Mouse (Mus musculus): ENCODE data around the gene Mertk. TPM values are rescaled to one million over a fixed set of nuclear protein-coding genes. Genes with fewer than 3 reads are reported as not detected.

Gene Mertk
- polyA plus RNA-seq, 1 experiment from 2014 or later: 4.6 TPM

DNA sequence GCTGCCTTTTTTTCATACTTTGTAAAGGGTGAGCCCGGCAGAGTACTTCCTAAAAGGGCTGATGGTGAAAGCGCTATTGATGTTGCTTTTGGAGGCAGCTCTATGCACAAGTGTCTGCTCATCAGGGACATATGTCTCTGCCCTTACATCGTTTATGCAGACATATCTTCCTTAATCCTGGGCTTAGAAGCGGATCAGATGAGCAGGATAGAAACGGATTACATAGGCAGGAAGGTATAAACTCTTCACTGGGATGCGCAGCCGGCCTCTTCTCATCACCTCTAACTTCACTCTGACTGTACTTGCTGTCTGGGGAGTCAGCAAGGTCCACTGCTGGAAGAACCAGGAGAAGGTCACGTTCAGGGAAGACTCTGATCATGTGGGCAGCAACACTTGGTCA, 138.8 kb downstream of the Mertk start:
- Histone ChIP-seq H3K27ac (replicated peaks) (no peak overlapping the region), H3K36me3 (peaks cover 79% of the 10 kb centered on the region), H3K9me3 (no peaks in the 10 kb centered on the region), H3K4me3 (no peak overlapping the region), H3K9ac (replicated peaks) (no peak overlapping the region), H3K27me3 (no peaks in the 10 kb centered on the region), H3K4me1 (no peaks in the 10 kb centered on the region), H3K4me2 (replicated peaks) (no peak overlapping the region)
- ATAC-seq (ENCODE audit: low FRiP score, low read depth): no peak
- WGBS: 92% methylated on average over 8 of the region's 8 CpGs

DNA sequence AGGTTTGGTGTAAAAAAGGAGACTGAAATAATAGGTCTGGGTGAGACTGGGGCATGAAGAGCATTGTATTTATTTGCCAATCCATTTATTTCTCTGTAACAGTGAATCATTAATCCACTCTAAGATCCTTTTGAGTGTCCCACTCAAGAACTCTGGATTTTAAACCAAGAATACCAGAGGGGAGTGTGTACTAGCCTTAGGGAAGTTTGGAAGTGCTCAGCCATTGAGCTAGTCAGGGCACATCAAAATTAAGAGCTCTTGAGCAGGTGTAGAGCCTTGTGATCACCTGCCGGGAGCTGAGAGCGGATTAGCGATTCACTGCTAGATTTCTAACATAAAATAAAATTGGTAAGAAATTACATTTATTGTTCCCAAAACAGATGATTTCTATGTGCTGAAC, 139.9 kb downstream of the Mertk start:
- ATAC-seq (ENCODE audit: low FRiP score, low read depth): no peak
- H3K27ac ChIP-seq (replicated peaks): no peak overlapping the region
- no peak overlapping the region for H3K4me2 ChIP-seq (replicated peaks)
- no peaks in the 10 kb centered on the region for H3K4me1 ChIP-seq
- peaks cover 75% of the 10 kb centered on the region for H3K36me3 ChIP-seq
- WGBS: 93% methylated on average over 3 of the region's 3 CpGs
- no peaks in the 10 kb centered on the region for H3K9me3 ChIP-seq
- H3K27me3 ChIP-seq: no peaks in the 10 kb centered on the region
- no peak overlapping the region for H3K9ac ChIP-seq (replicated peaks)
- H3K4me3 ChIP-seq: no peak overlapping the region

DNA sequence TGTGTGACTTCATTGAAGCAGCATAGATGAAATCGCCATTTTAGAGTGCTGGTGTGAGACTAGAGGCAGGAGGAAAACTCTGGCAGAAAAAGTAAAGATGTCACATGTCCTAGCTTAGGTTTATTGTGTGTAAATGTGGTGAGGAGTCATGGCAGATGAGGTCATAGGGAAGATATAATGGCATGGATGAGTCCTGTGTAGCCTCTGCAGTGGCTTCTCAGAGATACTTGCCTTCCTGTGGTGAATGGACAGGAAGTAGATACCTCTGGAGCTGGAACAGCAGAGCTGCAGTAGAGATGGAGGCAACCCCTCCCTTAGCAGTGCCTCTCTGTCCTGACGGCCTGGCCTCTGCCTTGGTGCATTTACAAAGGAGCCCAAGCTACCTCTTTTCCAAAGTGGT, 140.7 kb downstream of the Mertk start:
- peaks cover 73% of the 10 kb centered on the region for H3K36me3 ChIP-seq
- H3K4me3 ChIP-seq: no peak overlapping the region
- no peak for ATAC-seq (ENCODE audit: low FRiP score, low read depth)
- WGBS: 85% methylated on average over 2 of the region's 2 CpGs
- no peaks in the 10 kb centered on the region for H3K9me3 ChIP-seq
- no peaks in the 10 kb centered on the region for H3K27me3 ChIP-seq
- H3K9ac ChIP-seq (replicated peaks): no peak overlapping the region
- H3K27ac ChIP-seq (replicated peaks): no peak overlapping the region
- no peak overlapping the region for H3K4me2 ChIP-seq (replicated peaks)
- H3K4me1 ChIP-seq: no peaks in the 10 kb centered on the region

DNA sequence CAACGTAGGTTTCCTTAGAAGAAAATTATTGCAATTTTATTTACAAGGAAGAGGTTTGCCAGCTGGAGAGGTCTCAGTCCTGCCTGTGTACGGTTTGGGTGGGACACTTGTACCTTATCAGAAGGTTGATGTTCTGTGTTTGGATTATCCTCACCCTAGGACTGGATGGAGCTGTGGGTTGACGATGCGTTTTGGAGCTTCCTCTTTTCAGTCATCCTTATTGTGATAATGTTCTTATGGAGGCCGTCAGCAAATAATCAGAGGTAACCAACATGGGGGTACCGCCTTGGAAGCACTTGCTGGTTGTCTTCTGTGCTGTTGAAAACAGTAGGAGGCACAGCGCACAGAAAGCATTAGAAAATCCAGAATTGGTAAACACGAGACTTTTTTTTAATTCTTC, 143.7 kb downstream of the Mertk start:
- Histone ChIP-seq H3K36me3 (peaks cover 60% of the 10 kb centered on the region), H3K9ac (replicated peaks) (no peak overlapping the region), H3K27ac (replicated peaks) (no peak overlapping the region), H3K9me3 (no peaks in the 10 kb centered on the region), H3K4me1 (no peaks in the 10 kb centered on the region), H3K4me3 (no peak overlapping the region), H3K27me3 (no peaks in the 10 kb centered on the region), H3K4me2 (replicated peaks) (no peak overlapping the region)
- 87% methylated on average over 8 of the region's 8 CpGs for WGBS
- no peak for ATAC-seq (ENCODE audit: low FRiP score, low read depth)

DNA sequence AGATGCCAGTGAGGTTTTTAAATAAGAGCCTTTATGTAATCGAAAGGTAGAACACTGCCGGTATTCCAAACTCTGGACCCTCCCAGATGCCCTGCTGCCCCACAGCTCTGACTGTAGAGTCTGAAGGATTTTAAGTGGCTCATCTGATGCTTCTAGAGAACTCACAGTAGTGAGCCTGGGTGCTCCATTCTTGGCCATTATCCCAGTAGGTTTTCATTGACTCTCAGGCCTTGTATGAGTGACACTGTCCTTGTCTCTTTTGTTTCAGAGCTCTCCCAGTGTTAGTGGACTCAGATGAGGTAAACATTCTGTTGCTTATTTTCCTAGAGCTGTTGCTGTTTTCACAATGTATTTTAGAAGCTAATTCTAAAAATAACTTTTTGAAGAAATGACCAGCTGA, 151.3 kb downstream of the Mertk start:
- 94% methylated on average over 2 of the region's 2 CpGs for WGBS
- Histone ChIP-seq H3K27ac (replicated peaks) (no peak overlapping the region), H3K9ac (replicated peaks) (no peak overlapping the region), H3K4me2 (replicated peaks) (no peak overlapping the region), H3K9me3 (no peaks in the 10 kb centered on the region), H3K4me3 (no peak overlapping the region), H3K4me1 (no peaks in the 10 kb centered on the region), H3K27me3 (no peaks in the 10 kb centered on the region), H3K36me3 (peaks cover 59% of the 10 kb centered on the region)
- no peak for ATAC-seq (ENCODE audit: low FRiP score, low read depth)

Other genes starting within 250 kb of the Mertk start
- not detected in 2 replicates for gene Spdye4c, start 107.7 kb upstream of the Mertk start, polyA plus RNA-seq (2016; fragmentation: Nextera tagmentation; extraction: Ambion mirVana)
- gene Anapc1, start 11.6 kb upstream of the Mertk start, polyA plus RNA-seq (2016; fragmentation: Nextera tagmentation; extraction: Ambion mirVana): 90.0 and 91.9 TPM in 2 replicates
- gene Tmem87b, start 119.2 kb downstream of the Mertk start, polyA plus RNA-seq (2016; fragmentation: Nextera tagmentation; extraction: Ambion mirVana): 33.2 and 34.3 TPM in 2 replicates
- 1.9 and 2.2 TPM in 2 replicates for gene Fbln7, start 164.0 kb downstream of the Mertk start, polyA plus RNA-seq (2016; fragmentation: Nextera tagmentation; extraction: Ambion mirVana)
- gene Zc3h8, start 245.1 kb downstream of the Mertk start, polyA plus RNA-seq (2016; fragmentation: Nextera tagmentation; extraction: Ambion mirVana): 9.2 TPM in 2 replicates

Measured in midbrain, embryonic 12.5 days (tissue).